Mouse (Mus musculus): Measurements from ENCODE around the gene AC161166.1. TPM values are rescaled to one million over a fixed set of nuclear protein-coding genes. Genes with fewer than 3 reads are reported as not detected.

AC161166.1 gene
- polyA plus RNA-seq (2017; shearing (Covaris generic)), result not detected

DNA sequence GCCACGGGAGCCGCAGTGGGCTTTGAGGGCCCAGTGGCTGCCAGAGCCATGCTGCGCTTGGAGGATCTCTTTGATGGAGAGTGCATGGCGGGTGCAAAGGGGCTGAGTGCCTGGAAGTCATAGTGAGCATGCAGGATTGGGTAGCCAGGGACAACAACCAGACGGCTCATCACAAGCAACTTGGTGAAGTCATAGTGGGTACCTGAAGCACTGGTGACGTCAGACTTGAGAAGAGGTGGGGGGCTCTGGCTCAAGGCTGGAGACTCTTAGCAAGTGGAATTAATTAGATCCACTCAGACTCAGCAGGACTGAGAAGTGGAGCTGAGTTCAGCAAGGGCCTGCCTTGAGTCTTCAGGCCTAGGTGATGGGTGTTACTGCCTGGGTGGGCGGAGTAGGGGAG is at the start of gene AC161166.1:
Gene AC161166.1 (minus strand): TSS at position 101 of the 400 bp plus-strand sequence.

GRCm38 (mm10) chr7:24546068-24546614 is 33.9 kb upstream of the AC161166.1 start, which contains the start of the genes Pinlyp and Xrcc1:
TSS of gene Pinlyp (minus strand) at chr7:24546118.
TSS of gene Xrcc1 (plus strand) at chr7:24546289.

GRCm38 (mm10) chr7:24530062-24530931 is 18.0 kb upstream of the AC161166.1 start, which contains the start of gene Irgq:
TSS of gene Irgq (plus strand) at chr7:24530689.

GRCm38 (mm10) chr7:24506838-24507725 is 5.2 kb downstream of the AC161166.1 start, which contains the start of gene Zfp428:
TSS of gene Zfp428 (plus strand) at chr7:24507006.

GRCm38 (mm10) chr7:24481474-24482207 is 30.6 kb downstream of the AC161166.1 start, which contains the start of gene Cadm4:
TSS of gene Cadm4 (plus strand) at chr7:24482023.

DNA sequence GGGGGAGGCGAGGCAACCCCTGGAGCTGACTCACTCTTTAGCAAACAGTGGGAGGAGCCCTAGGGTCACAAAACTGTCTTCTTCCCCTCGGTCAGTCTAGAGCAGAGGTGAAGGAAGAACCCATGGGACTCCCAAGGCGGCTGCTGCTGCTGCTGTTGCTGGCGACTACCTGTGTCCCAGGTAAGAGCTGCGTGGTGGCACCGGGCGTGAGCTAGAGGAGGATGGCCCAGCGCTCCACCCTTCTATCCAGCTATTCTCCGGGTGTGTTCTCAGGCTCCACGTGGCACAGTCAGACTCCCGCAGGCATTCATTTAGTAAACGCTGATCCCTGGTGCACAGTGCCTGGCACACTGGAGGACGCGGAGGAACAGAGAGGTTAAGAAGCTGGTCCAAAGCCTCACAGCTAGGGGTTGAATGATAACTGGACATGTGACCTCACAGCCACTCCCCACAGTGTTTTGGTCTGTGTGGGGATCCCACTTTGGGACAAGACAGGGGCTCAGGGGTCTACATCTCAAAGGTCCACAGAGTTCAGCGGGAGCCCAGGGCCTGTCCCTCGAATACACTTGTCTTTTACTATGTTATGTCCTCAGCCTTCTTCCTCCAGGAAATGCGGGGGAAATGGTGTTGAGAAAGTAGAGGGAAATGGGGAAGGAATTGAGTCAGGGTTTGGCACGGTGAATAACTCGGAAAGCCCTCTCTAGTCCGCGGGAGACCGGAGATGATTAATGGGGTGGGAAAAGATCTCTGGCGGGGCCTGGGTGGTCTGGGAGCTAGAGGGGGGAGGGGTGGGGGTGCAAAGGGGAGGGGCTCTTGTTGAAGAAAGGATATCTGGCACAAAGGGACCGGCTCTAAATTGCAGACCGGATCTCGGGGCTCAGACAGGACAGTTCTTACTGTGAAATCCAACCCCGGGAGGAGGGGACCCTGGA is 49.6 kb downstream of the AC161166.1 start, which contains the start of gene Plaur:
Gene Plaur (plus strand): TSS at position 97 of the 932 bp plus-strand sequence.

Other genes with a start within 250 kb of the AC161166.1 start
- 3.7 TPM for gene Zfp93, start 242.0 kb downstream of the AC161166.1 start, polyA plus RNA-seq (2017; shearing (Covaris generic))
- 28.4 TPM for gene Zfp61, start 211.2 kb downstream of the AC161166.1 start, polyA plus RNA-seq (2017; shearing (Covaris generic))
- 16.9 TPM for gene Zfp94, start 195.8 kb downstream of the AC161166.1 start, polyA plus RNA-seq (2017; shearing (Covaris generic))
- gene Tescl, start 178.5 kb downstream of the AC161166.1 start, polyA plus RNA-seq (2017; shearing (Covaris generic)), result not detected
- not detected for gene Lypd5, start 163.3 kb downstream of the AC161166.1 start, polyA plus RNA-seq (2017; shearing (Covaris generic))
- 174 TPM for gene Kcnn4, start 142.2 kb downstream of the AC161166.1 start, polyA plus RNA-seq (2017; shearing (Covaris generic))
- 61.3 TPM for gene Smg9, start 112.8 kb downstream of the AC161166.1 start, polyA plus RNA-seq (2017; shearing (Covaris generic))
- not detected for gene Irgc1, start 60.2 kb downstream of the AC161166.1 start, polyA plus RNA-seq (2017; shearing (Covaris generic))
- gene Plaur, start 50.0 kb downstream of the AC161166.1 start, polyA plus RNA-seq (2017; shearing (Covaris generic)), result 0.96 TPM
- gene Cadm4, start 30.4 kb downstream of the AC161166.1 start, polyA plus RNA-seq (2017; shearing (Covaris generic)), result not detected
- 1.6 TPM for gene Zfp428, start 5.4 kb downstream of the AC161166.1 start, polyA plus RNA-seq (2017; shearing (Covaris generic))
- gene Irgq, start 18.2 kb upstream of the AC161166.1 start, polyA plus RNA-seq (2017; shearing (Covaris generic)), result 1.2 TPM
- gene Pinlyp, start 33.7 kb upstream of the AC161166.1 start, polyA plus RNA-seq (2017; shearing (Covaris generic)), result not detected
- gene Xrcc1, start 33.8 kb upstream of the AC161166.1 start, polyA plus RNA-seq (2017; shearing (Covaris generic)), result 74.3 TPM
- gene Ethe1, start 75.1 kb upstream of the AC161166.1 start, polyA plus RNA-seq (2017; shearing (Covaris generic)), result 19.8 TPM
- gene Zfp575, start 75.2 kb upstream of the AC161166.1 start, polyA plus RNA-seq (2017; shearing (Covaris generic)), result 0.21 TPM
- gene Phldb3, start 98.3 kb upstream of the AC161166.1 start, polyA plus RNA-seq (2017; shearing (Covaris generic)), result 0.89 TPM
- not detected for gene Lypd3, start 124.1 kb upstream of the AC161166.1 start, polyA plus RNA-seq (2017; shearing (Covaris generic))
- not detected for gene Tex101, start 164.2 kb upstream of the AC161166.1 start, polyA plus RNA-seq (2017; shearing (Covaris generic))
- not detected for gene BC049730, start 196.8 kb upstream of the AC161166.1 start, polyA plus RNA-seq (2017; shearing (Covaris generic))
- not detected for gene Gm4763, start 214.5 kb upstream of the AC161166.1 start, polyA plus RNA-seq (2017; shearing (Covaris generic))
- gene Cd177, start 247.9 kb upstream of the AC161166.1 start, polyA plus RNA-seq (2017; shearing (Covaris generic)), result 0.21 TPM